Mouse (Mus musculus): ENCODE measurements around the gene Snx21.

DNA sequence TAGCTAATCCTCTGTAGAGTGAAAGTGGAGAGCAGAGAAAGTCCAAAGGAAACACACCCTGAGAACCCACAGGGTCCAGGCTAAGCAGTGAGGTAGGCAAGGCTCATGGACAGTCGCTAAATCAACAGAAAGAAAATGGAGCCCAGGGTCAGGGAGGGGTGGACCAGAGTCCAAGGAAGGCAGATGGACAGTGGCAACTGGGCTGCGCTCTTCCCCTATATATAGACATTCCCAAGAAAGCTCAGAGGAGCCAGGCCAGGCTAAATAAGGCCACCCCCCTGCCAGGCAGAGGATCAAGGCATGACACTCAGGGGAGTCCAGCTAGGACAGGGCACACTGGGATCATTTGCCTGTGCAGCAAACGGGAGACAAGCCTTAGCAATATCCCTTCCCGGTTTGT is 3.7 kb upstream of the Snx21 start:
- TF ChIP-seq CTCF (IDR thresholded peaks at IDR 0.05; ENCODE audit: control insufficient read depth, insufficient read depth, insufficient replicate concordance, low read depth, low read length), result no peak
- no peak for TF ChIP-seq POLR2A (IDR thresholded peaks at IDR 0.05; ENCODE audit: control insufficient read depth, low read depth, low read length)

All from testis, adult 2 months (tissue).